Mouse (Mus musculus) bone marrow, adult 2 months (tissue): Measurements from ENCODE around the gene Mvb12a. TPM values are rescaled to one million over a fixed set of nuclear protein-coding genes. Genes with fewer than 3 reads are reported as not detected.

Experiments used
- H3K27ac ChIP-seq: fragments of 200-500 bp; 2 replicates; pipeline ENCODE4 v1.5.1; 2012; ENCODE audit warnings: low read depth, mild to moderate bottlenecking, control low read depth, inconsistent platforms, low read length; ENCODE audit not compliant: control insufficient read depth, poor library complexity, insufficient read depth
- H3K4me1 ChIP-seq: fragments of 200-500 bp; 2 replicates; pipeline ENCODE4 v1.6.1; 2011; ENCODE audit warnings: low read length; ENCODE audit not compliant: control insufficient read depth, insufficient read depth
- H3K4me3 ChIP-seq: fragments of 200-500 bp; replicated peaks from 2 replicates; pipeline ENCODE3; 2011; ENCODE audit warnings: mild to moderate bottlenecking, low read depth, low read length, control low read depth; ENCODE audit not compliant: control insufficient read depth
- CTCF ChIP-seq: fragments of 200-500 bp; IDR thresholded peaks from 2 replicates; pipeline ENCODE4 v1.5.1; 2011; ENCODE audit warnings: low read length, control low read depth; ENCODE audit not compliant: control insufficient read depth, insufficient read depth
- POLR2A ChIP-seq: fragments of 200-500 bp; IDR thresholded peaks from 2 replicates; pipeline ENCODE4 v1.6.1; 2011; ENCODE audit warnings: low read depth, mild to moderate bottlenecking, control low read depth, low read length, borderline replicate concordance; ENCODE audit not compliant: control insufficient read depth
- WGBS: fragments of 180-500 bp; shearing (Covaris S2); methylation state at CpG from one replicate; pipeline ENCODE4 v1.1.7; 2018; 5-methylcytosine and 5-hydroxymethylcytosine counted together
- polyA plus RNA-seq: library from polyadenylated mRNA; stranded (reverse); fragments of >200 nt; gene quantifications from 2 replicates; pipeline ENCODE4 v1.2.4, GENCODE M21; 2011; ENCODE audit warnings: low replicate concordance; ENCODE audit not compliant: missing spikeins, insufficient read depth, insufficient read length

Gene Mvb12a
- polyA plus RNA-seq, 1 experiment, result 47.7 TPM

DNA sequence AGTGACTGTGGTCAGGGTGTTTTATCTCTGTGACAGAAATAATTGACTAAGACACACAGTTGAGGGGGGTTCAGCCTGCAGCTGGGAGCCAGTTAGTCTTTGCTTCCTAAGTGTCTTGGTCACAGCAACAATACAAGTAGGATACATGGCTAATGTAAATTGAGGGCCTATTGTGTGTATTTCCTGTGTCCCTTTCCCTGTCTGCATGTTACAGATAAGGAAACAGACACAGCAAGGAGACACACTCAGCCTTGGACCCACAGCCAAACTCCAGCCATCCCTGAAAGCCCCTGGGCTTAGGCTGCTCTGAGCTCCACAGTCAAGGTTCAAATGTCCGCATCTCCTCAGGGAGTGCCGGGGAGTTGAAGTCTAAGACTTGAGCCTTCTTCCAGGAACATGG is 11.9 kb downstream of the Mvb12a start:
- H3K4me1 ChIP-seq, result no peaks in the 10 kb centered on the region
- 90% methylated on average over 2 of the region's 2 CpGs for WGBS
- no peak overlapping the region for H3K27ac ChIP-seq
- no peak overlapping the region for H3K4me3 ChIP-seq
- TF ChIP-seq POLR2A (no peak), CTCF (no peak)

DNA sequence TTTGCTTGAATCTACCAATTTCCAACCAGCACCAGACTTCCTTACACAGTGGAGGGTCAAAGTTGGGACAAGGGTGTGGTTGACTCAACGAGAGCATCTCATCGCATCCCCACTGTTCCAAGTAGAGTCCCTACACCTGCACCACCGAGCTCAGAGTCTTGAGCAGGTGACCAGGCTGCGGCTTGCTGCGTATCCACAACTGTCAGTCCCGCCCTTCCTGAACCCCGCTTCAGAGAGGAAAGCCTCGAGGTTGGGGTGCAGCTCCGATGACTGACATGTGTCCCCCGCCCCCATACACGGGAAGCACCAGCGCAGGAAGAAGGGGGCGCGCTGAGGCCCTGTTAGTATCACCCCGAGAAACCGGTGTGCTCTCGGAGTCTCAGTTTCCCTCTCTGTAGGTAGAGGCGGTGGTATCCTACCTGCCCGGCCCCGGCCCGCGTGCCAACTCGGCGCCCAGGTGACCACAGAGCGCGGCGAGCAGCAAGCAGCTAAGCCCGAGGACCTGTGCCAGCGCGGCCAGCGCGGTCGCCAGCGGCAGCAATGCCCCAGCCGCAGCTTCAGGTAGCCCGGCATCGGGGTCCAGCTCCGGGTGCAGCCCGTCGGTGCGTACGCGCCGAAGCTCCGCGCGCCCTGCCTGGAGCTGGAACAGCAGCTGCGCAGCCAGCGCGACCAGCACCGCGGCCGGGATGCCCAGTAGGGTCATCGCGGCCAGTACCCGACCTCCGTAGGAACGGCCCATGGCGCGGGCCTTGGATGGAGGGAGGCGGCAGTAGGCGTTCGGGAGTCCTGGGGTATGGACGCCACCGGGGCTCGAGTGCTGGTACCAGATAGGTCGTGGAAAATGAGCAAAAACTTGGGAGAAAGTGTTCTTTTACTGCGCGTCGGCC is 15.6 kb downstream of the Mvb12a start, which contains the start of gene Tmem221:
Gene Tmem221, minus strand, starts transcription at position 801 of the 887 bp plus-strand sequence.
- Histone ChIP-seq H3K4me3 (peak within 1 kb of the TSS; percentile 52), H3K4me1 (no peaks in the 10 kb centered on the region), H3K27ac (peak within 1 kb of the TSS; percentile 46)
- TF ChIP-seq CTCF, result peak; percentile 17; the same call in 1 of the 2 replicates
- TF ChIP-seq POLR2A, result no peak; the same call in 1 of the 2 replicates
- 5% methylated on average over 70 of the region's 70 CpGs for WGBS

DNA sequence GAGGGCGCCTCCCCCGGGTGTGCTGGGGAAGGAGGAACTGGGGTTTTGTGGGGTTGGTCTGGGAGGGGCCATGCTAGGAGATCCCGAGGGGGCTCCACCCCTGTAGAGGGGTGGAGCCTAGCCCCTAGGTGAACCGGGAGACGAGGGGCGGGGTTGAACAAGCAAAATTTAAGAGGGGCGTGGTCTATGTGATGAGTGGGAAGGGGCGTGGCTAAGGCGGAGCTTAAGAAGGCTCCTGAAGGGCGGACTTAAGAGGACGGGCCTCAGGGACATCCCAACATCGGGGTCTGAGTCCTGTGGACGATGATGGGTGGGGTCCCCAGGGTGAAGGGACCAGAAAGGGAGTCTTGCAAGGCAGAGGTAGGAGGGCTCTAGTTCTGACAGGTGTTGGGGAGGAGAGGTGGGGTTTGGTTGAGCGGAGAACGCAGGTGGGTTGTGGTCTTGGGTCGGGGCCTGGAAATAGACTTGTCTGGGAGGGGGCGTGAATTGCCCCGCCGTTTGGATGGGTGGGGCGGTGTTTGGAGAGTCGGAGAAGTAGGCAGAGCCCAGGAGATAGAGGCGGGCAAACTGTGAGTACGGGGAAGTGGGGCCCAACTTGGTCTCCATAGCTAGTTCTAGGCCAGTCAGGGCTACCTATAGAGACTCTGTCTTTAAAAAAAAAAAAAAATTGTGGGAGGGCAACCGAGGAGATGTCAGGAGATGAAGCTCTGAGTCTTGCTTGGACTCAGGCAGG is 16.4 kb downstream of the Mvb12a start:
- TF ChIP-seq POLR2A (0 out of 2 replicates have a peak, but pooled peaks have one; percentile 39), CTCF (no peak)
- Histone ChIP-seq H3K4me1 (no peaks in the 10 kb centered on the region), H3K4me3 (no peak overlapping the region), H3K27ac (no peak overlapping the region; the same call in 1 of the 2 replicates)
- WGBS, result 4% methylated on average over 24 of the region's 24 CpGs

DNA sequence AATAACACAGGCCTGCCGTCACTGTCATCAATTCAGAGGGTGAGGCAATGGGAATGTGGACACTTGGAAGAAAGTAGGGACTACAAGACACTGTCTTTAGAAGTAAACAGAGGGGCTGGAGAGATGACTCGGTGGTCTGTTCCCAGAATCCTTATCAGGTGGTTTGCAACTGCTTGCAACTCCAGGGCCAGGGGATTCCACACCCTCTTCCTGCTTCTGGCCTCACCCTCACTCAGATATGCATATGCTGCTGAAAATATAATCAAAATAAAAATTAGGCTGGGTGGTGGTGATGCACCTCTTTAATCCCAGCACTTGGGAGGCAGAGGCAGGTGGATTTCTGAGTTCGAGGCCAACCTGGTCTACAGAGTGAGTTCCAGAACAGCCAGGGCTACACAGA is 17.3 kb downstream of the Mvb12a start:
- no peak overlapping the region for H3K27ac ChIP-seq
- no peak overlapping the region for H3K4me3 ChIP-seq
- WGBS, result 48% methylated on average over 3 of the region's 3 CpGs
- TF ChIP-seq POLR2A (no peak), CTCF (no peak)
- no peaks in the 10 kb centered on the region for H3K4me1 ChIP-seq

DNA sequence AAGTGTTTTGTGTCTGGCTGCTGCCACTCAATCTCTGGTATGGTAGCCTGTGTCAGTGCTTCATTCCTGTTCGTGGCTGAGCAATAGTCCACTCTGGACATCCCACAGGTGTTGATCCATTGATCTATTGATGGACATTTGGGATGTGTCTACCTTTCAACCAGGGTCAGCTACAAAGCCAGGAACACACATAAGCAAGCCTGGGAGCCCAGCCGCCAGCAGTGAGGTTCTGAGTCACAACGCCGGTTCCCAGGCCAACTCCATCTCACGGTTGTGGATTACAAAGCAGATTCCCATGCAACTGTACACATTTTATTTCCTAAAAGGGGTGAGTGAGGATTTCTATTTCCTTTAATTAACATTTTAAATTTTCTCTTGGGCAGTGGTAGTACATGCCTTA is 18.0 kb downstream of the Mvb12a start:
- 89% methylated on average over 5 of the region's 5 CpGs for WGBS
- H3K27ac ChIP-seq, result no peak overlapping the region

DNA sequence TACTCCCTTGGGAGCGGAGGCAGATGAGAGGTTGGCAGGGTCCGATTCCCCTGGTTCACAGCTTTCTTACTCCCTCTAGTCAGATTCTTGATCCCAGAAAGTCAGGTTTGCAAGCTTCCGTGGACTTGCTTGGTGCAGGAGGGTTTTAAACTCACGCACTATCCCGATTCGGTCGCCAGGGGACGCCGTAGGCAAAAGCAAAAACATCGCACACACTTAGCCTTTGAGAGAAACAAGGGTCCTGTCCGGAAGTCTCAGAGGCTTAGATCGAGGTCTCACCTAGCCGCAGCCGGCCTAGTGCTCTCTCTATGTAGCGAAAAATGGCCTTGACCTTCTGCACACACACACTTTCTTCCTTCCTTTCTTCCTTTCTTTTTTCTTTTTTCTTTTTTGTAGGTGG is 18.7 kb downstream of the Mvb12a start:
- TF ChIP-seq CTCF (peak; percentile 95), POLR2A (no peak)
- 3% methylated on average over 15 of the region's 15 CpGs for WGBS
- no peak overlapping the region for H3K27ac ChIP-seq
- no peak overlapping the region for H3K4me3 ChIP-seq
- H3K4me1 ChIP-seq, result no peaks in the 10 kb centered on the region

More for the DNA sequence above, 18.0 kb downstream of the Mvb12a start:
- TF ChIP-seq CTCF (no peak), POLR2A (no peak)
- no peaks in the 10 kb centered on the region for H3K4me1 ChIP-seq
- no peak overlapping the region for H3K4me3 ChIP-seq

- TF ChIP-seq POLR2A, result no peak
- peak; percentile 70 for TF ChIP-seq CTCF
- Histone ChIP-seq H3K27ac (no peak overlapping the region), H3K4me1 (no peaks in the 10 kb centered on the region), H3K4me3 (no peak overlapping the region)
- under 1% methylated on average over 33 of the region's 33 CpGs for WGBS
These were observed 20.0 kb downstream of the Mvb12a start for GRCm38 (mm10) chr8:71562751-71563150.

DNA sequence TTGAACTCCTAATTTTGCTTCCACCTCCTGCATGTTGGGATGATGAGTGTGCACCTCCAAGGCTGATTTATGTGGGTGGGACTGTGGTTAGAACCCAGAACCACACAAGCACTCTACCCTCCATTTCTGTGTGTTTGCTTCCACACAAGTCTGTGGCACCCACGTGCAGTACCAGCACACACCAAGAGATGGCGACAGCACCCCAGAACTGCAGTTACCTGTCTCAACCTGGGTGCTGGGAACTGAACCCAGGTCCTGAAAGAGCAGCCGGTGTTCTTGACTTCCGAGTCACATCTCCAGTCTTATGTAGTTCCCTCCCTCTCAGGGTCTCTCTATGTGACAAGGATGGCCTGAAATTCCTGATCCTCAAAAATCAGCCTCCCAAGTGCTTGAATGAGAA is 21.3 kb downstream of the Mvb12a start:
- Histone ChIP-seq H3K4me3 (no peak overlapping the region), H3K4me1 (no peaks in the 10 kb centered on the region), H3K27ac (no peak overlapping the region)
- 74% methylated on average over 4 of the region's 4 CpGs for WGBS
- no peak for TF ChIP-seq POLR2A
- TF ChIP-seq CTCF, result 0 out of 2 replicates have a peak, but pooled peaks have one; percentile 3
